Mouse (Mus musculus) C2C12 (cell line): Measurements from ENCODE around the gene Scamp2.

Experiments
- CTCF ChIP-seq: IDR thresholded peaks from one replicate; pipeline ENCODE4 v1.5.1; 2011; ENCODE audit not compliant: control insufficient read depth, insufficient read depth, insufficient read length
- FOSL1 ChIP-seq: IDR thresholded peaks from one replicate; pipeline ENCODE4 v1.8.0; 2011; ENCODE audit warnings: mild to moderate bottlenecking, low read length; ENCODE audit not compliant: poor library complexity, insufficient read depth, severe bottlenecking
- MAX ChIP-seq: IDR thresholded peaks from one replicate; pipeline ENCODE4 v1.6.1; 2011; ENCODE audit warnings: mild to moderate bottlenecking, control low read depth
- MYOD1 ChIP-seq: IDR thresholded peaks from one replicate; pipeline ENCODE4 v1.6.1; 2011; ENCODE audit warnings: low read depth; ENCODE audit not compliant: control insufficient read depth, insufficient read length
- MYOG ChIP-seq: IDR thresholded peaks from one replicate; pipeline ENCODE4 v1.6.1; 2011; ENCODE audit not compliant: control insufficient read depth, insufficient read length; ENCODE audit errors: extremely low read depth
- USF1 ChIP-seq: IDR thresholded peaks from one replicate; pipeline ENCODE4 v1.6.1; 2011; ENCODE audit warnings: low read depth, mild to moderate bottlenecking, control low read depth, moderate library complexity

DNA sequence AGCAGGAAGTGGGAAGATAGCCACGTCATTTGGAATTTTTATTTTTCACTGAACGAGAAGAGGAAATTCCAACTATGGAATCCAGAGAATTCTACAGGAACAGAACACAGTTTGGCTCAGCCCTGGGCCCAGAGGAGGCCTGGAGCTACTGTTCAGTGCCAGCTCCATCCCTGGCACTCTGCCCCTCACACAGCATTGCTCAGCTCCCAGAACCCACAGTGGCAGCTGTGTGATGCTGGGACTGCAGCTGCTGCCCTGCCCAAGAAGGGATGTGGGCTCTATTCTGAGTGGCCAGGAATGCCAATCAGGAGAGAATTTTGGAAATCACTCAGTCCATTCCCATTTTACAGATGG is 40.6 kb downstream of the Scamp2 start:
- TF ChIP-seq USF1 (no peak), CTCF (no peak), MAX (no peak), MYOD1 (peak; percentile 96), MYOG (no peak), FOSL1 (no peak)
